Mouse (Mus musculus): Measurements from ENCODE around the gene Gm21425. TPM values are rescaled to one million over a fixed set of nuclear protein-coding genes. Genes with fewer than 3 reads are reported as not detected.
"Not testable (repeated sequence)": the region's sequence is repeated elsewhere in the genome, so short reads cannot be mapped to it uniquely, and the experiment has no call there.

Gm21425 gene
- total RNA-seq (2021), result not detected

DNA sequence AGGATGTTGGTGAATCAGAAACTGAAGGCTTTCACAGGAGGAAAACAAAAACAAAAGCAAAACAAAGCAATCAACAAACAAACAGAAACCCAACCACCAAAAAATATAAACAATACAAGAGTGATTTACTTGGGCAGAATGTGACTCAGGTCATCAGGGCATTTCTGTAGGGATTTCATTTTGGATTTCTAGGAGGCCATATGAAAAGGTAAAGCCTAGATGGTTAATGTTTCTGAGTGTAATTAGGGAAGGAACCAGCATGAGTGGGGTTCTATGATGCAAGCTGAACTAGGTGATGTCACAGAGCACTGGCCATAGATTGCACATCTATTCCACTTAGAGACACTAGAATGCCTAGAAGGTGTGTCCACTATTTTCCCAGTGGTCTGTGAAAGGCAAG lies at the start of gene Gm21425:
TSS of gene Gm21425 (plus strand) at position 301 of the 400 bp plus-strand sequence.
- not testable (repeated sequence) for DNase-seq

GRCm38 (mm10) chrY:13133392-13133791 lies 28.4 kb upstream of the Gm21425 start, which contains the start of gene Gm21891:
TSS of gene Gm21891 (minus strand) at chrY:13133492.
- not testable (repeated sequence) for DNase-seq

Other genes starting within 250 kb of the Gm21425 start
- gene Gm20807, start 119.1 kb upstream of the Gm21425 start, total RNA-seq (2021), result not detected
- gene Gm21891, start 28.5 kb upstream of the Gm21425 start, total RNA-seq (2021), result not detected
- not detected for gene Gm21828, start 62.0 kb downstream of the Gm21425 start, total RNA-seq (2021)
- not detected for gene Gm21440, start 90.4 kb downstream of the Gm21425 start, total RNA-seq (2021)
- not detected for gene Gm21454, start 90.5 kb downstream of the Gm21425 start, total RNA-seq (2021)
- gene Gm21725, start 187.1 kb downstream of the Gm21425 start, total RNA-seq (2021), result not detected